Mouse (Mus musculus) MEL (cell line): ENCODE data around the gene Aaas.

Experiments
- CTCF ChIP-seq, 3 experiments: IDR thresholded peaks in 2 of 3; conservative IDR thresholded peaks in 1 of 3; 2 replicates each; pipeline ENCODE4 v1.5.1; 2011 to 2012; ENCODE audit warnings: low read length in 3 of 3, low read depth in 2 of 3, mild to moderate bottlenecking in 2 of 3, improper control_type of control experiment in 1 of 3, inconsistent platforms in 1 of 3, mixed read lengths in 1 of 3, moderate library complexity in 1 of 3; ENCODE audit not compliant: control insufficient read depth in 1 of 3, insufficient read depth in 1 of 3, poor library complexity in 1 of 3, severe bottlenecking in 1 of 3
- E2F4 ChIP-seq: IDR thresholded peaks from 2 replicates; pipeline ENCODE4 v1.6.1; 2011; ENCODE audit warnings: low read depth, low read length, improper control_type of control experiment, borderline replicate concordance
- ELF1 ChIP-seq: IDR thresholded peaks from 2 replicates; pipeline ENCODE4 v1.6.1; 2014; ENCODE audit warnings: low read depth, mild to moderate bottlenecking, inconsistent platforms, low read length, improper control_type of control experiment, moderate library complexity
- GATA1 ChIP-seq: IDR thresholded peaks from 2 replicates; pipeline ENCODE4 v1.6.1; 2011; ENCODE audit warnings: low read depth, low read length, improper control_type of control experiment
- HCFC1 ChIP-seq: IDR thresholded peaks from 2 replicates; pipeline ENCODE4 v1.6.1; 2012; ENCODE audit warnings: low read depth, mild to moderate bottlenecking, inconsistent platforms, low read length, improper control_type of control experiment, moderate library complexity
- MAFK ChIP-seq: IDR thresholded peaks from 2 replicates; pipeline ENCODE4 v1.6.1; 2011; ENCODE audit warnings: low read depth, mild to moderate bottlenecking, low read length, improper control_type of control experiment, borderline replicate concordance
- MAX ChIP-seq: IDR thresholded peaks from 2 replicates; pipeline ENCODE4 v1.6.1; 2011; ENCODE audit warnings: low read length, improper control_type of control experiment
- POLR2A ChIP-seq, 2 experiments: IDR thresholded peaks; 2 replicates each; pipeline ENCODE4 v1.6.1; 2011 to 2012; ENCODE audit warnings: low read length in 2 of 2, mild to moderate bottlenecking in 2 of 2, control low read depth in 1 of 2, improper control_type of control experiment in 1 of 2, low read depth in 1 of 2, moderate library complexity in 1 of 2; ENCODE audit not compliant: control insufficient read depth in 1 of 2, insufficient read depth in 1 of 2, poor library complexity in 1 of 2
- ZKSCAN1 ChIP-seq: IDR thresholded peaks from 2 replicates; pipeline ENCODE4 v1.6.1; 2012; ENCODE audit warnings: low read depth, mild to moderate bottlenecking, inconsistent platforms, low read length, improper control_type of control experiment, moderate library complexity

DNA sequence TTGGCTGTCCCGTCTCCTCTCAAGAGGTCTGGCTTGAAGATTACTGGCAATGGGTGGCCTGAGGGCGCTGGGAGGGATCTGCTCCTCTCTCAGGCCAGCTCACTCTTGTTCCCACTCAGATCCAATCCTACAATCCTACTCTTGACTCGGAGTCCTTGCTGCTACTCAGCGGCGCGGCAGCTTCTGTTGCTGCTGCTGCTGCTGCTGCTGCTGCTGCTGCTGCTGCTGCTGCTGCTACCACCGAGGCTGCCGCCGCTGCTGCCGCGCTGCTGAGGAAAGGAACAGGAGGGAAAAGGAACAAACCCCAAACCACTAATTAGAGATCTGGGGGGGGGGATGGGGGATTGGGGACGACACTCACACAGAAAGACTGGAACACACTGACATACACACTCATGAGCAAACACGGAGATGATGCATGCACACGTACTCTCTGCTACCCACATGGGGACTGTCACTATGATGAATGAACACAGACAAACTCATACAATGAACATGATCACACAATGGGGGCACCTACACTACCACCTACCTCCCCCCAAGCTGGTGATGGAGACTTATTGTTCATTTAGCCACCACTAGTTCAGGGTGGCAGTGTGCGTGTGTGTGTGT, 16.3 kb upstream of the Aaas start, which contains the start of gene Sp7:
- no peak for TF ChIP-seq HCFC1
- TF ChIP-seq E2F4: no peak
- TF ChIP-seq CTCF (IDR thresholded peaks at IDR 0.05 in 2 of 3, conservative IDR thresholded peaks at IDR 0.05 in 1 of 3; ENCODE audit: control insufficient read depth in 1 of 3, insufficient read depth in 1 of 3, low read depth in 2 of 3, low read length in 3 of 3, poor library complexity in 1 of 3, severe bottlenecking in 1 of 3): no peak
- no peak for TF ChIP-seq POLR2A (IDR thresholded peaks at IDR 0.05; ENCODE audit: control insufficient read depth in 1 of 2, insufficient read depth in 1 of 2, low read depth in 1 of 2, low read length in 2 of 2, poor library complexity in 1 of 2)
- TF ChIP-seq ELF1: no peak
- no peak for TF ChIP-seq MAFK
- no peak for TF ChIP-seq ZKSCAN1
- no peak for TF ChIP-seq MAX
- TF ChIP-seq GATA1: no peak
